Mouse (Mus musculus) natural killer cell, adult 2 months (primary cell): ENCODE results near the gene Srebf1.

Experiments used
- DNase-seq, 2 experiments: peaks; one replicate each; pipeline ENCODE4 v3.0.0; 2022; ENCODE audit warnings: low spot score in 2 of 2

The Srebf1 gene

DNA sequence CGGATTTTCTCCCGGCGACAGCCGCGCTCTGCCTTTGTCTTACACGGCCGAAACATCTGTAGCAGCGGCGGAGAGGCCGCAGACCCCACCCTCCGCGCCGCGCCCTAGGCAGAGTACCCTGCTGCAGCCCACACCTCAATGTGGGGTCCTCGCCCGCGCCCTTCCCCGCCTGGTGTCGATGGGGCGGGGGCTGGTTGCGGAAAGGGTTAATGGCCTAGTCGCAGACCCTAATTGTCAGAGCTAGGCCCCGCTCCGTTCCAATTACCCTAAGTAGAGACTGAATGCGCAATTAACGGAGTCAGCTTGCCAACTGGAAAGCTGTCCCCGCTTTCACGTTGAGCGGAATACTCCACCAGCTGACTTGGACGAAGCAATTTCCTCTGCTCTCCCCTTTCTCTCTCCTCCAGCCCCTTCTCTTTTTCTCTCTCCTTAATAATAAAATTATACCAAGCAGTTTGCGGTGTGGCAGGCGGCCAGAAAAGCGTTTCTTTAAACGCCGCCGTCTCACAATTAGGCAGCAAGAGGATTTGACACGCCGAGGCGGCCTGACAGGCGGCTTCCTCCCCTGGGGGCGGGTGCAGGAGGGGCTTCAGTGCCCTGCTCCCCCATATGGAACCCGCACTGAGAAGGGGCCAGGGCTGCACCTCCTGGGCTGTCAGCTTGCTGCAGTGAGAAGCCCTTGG is 45.3 kb downstream of the Srebf1 start:
- DNase-seq: peak in 1 of 2 experiments; percentile 29

DNA sequence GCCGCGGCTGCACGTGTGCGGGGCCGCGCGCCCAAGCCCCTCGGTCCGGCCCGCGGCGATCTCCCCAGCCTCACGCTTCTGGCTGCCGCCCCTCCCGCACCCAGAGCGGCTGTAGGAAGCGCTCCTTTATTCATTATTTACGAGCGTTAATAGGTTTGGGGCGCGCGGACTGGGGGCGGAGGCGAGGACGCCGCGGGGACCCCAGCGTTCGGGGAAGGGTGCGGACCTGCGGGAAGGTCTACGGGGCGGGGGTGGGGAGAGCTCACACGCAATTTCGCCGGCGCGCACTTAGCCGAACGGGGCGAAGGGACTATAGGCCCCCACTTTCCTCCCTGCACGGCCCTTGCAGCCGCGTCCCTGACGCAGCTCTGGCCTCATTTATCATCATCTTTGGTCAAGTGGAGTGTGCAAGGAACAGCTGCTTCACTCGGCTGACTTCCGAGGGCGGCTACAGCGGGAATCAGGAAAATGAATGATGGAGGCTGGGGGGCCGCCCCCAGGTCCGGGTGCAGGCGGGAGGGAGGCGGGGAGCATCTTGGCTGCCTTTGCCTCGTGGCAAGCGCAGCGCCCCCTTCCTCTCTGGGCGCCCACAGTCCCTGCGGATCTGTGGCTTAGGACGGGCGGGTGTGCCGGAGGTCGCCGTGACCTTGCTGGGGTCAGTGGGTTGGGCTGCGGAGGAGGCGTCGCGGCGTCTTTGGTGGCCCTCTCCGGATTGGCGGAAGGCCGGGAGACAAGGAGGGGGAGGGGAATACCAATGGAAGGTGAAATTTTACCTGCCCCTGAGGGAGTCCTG is 46.0 kb downstream of the Srebf1 start:
- DNase-seq: peak; percentile 35 to 36

DNA sequence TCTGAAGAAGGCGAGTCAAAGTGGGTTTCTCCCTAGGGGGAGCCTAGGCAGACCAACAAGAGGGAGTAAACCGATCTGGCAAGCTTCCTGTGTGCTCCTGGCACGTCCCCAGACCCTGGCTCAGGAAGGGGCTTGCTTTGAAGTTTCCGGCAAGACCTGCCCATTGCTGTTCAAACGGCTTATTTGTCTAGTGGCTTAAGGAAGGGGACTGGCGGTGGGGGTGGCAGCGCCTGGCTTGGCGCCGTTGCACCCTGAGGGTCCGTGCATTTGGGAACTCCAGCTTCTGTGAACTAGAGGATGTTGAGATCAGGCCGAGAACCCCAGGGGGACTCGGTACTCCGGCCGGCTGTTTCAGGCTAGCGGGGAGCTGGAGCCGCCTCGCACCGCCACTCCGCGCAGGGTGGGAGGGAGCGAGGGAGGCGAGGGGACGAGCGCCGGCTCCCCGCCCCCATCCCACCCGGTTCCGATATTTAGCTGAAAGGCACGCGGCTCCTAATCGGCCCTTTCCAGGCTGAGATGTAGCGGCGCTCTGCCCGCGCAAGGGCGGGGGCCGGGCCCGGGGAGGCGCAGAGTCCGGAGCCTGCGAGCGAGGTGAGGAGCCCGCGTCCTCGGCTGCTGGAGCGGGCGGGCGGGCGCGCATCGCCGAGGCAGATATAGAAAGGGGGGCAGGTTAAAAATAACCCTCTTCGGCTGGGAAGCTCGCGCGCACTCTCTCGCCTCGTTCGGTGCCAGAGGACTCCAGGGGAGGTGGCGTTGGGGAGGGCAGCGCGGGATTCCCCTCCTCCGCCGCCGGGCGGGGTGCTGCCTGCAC is 46.8 kb downstream of the Srebf1 start:
- peak in 1 of 2 experiments; percentile 32 for DNase-seq

DNA sequence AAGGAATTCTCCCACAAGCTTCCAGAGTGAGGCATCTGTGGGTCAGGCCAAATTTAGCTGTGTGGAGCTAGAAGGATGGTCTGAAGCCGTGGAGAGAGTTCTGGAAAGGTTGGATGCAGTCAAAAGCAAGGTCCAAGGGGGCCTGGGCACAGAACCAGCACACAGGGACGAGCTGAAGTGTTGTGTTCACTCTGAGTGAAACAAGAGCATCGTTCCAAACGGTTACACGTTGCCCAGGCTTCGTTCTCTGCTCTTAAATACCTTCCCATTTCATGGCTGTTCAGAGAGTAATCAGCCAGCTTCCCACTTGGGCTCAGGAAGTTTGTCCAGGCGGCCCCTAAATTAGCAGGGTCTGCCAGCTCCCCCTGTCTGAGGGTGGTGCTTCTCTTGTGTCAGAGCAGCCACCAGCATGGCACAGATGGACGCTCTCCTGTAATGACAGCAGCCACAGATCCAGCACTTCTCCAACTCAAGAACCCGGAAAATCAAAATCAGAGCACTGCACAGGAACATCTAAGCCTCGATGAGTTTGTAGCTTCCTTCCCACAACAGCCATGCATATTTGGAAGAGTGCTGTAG is 48.7 kb downstream of the Srebf1 start:
- no peak for DNase-seq

DNA sequence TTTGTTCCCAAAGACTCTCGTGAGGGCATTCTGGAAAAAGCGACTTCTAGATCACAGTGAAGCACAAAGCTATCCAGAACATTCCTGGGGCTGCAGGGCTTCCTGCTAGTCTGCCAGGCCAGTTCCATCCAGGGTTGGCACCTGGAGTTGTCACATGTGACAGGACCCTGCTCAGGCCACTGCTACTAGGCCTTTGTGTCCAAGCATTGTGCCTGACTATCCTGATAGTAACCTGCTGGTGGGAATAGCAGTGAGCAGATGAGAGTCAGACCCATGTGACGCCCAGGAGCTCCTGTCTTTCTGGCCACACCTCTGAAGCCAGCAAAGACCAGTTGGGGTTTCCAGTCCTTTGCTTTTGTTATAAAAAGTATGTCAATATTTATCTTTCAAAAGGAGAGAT is 50.3 kb downstream of the Srebf1 start:
- no peak for DNase-seq

DNA sequence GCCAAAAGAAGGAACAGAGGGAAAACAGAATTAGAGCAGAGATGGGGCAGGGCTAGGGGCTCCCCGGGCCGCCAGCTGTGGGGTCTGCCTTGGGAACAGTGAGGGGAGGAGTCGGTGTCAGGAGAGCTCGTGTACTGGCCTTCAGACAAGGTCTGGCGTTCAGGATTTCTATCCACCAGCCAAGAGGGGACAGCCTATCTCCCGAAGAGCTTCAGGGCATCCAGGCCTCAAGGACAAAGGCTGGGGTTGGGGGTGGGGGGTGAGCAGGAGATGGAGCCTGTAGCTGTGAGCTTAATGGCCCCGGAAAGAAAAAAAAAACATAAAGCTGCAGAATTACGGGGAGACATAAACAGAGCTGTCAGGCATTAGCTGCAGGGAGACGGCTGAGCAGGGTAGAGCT is 53.6 kb downstream of the Srebf1 start:
- DNase-seq: no peak

DNA sequence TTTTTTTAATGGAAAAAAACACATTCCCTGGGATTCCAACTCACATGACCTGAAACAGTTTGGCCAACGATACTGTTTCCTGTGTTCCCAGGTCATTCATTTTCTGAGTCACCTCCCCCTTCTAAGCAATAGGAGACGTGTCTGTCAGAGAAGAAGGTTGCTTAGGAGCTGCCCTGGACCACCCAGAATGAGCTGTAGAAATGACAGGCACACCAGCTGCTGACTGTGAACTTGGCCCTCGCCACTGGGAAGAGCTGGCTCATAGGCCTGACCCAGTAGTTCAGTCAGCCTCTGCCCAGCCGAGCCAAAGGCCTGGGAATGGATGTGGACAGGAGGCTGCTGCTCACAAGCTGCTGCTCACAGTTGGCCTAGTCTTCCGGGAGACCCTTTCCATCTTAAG is 57.3 kb downstream of the Srebf1 start:
- no peak for DNase-seq

DNA sequence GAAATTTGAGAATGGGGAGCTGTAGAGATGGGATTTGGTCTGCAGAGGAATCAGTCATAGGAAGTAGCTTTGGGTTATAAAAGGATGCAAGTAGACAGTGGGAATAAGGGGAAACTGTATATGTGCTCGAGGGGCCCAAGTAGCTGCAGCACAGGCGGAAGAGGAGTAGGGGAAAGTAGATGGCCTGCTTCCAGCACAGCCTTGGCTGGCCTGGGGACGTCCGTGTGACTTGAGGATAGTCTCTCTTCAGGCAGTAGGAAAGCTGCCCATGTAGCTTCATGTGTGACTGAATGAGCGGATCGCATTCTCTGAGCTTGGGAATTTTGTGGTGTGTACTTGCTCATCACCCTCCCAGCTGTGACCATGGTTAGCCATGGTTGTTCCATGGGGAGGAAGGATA is 57.9 kb downstream of the Srebf1 start:
- DNase-seq: no peak

DNA sequence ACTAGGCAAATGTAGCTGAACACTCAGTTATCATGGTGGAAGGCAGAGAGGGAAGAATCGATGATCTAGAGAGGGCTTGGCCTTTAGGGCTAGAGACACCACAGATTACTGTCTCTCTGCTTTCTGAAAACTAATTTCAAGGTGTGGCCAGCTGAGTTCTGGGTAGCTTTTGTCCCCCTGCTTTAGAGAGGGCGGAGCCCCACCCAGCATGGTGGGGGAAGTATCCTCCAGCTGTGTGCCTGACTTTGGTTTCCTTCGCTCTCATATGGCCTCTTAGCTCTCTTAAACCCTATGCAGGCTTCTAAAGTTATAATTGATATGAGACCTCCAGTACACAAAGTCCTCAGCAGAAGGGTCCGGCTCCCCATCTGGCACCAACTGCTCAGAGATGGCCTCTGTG is 59.0 kb downstream of the Srebf1 start:
- no peak for DNase-seq

DNA sequence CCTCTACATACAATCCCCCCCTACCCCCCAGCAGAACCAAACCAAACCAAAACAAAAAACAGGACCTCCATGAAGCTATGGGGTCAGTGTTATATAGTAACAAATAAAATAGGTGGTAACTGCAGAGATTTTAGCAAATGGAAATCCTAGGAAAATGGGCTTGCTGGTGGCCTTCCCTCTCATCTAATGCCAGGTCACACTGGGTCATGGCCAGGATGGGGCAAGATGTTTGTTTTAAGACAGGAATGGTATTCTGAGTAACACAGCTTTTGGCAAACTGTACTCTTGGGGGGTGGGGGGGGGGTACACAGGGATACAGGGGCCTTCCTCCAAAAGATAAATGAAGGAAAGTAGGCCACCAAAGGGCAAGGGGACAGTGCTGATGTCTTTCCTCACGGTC is 59.8 kb downstream of the Srebf1 start:
- DNase-seq: no peak

DNA sequence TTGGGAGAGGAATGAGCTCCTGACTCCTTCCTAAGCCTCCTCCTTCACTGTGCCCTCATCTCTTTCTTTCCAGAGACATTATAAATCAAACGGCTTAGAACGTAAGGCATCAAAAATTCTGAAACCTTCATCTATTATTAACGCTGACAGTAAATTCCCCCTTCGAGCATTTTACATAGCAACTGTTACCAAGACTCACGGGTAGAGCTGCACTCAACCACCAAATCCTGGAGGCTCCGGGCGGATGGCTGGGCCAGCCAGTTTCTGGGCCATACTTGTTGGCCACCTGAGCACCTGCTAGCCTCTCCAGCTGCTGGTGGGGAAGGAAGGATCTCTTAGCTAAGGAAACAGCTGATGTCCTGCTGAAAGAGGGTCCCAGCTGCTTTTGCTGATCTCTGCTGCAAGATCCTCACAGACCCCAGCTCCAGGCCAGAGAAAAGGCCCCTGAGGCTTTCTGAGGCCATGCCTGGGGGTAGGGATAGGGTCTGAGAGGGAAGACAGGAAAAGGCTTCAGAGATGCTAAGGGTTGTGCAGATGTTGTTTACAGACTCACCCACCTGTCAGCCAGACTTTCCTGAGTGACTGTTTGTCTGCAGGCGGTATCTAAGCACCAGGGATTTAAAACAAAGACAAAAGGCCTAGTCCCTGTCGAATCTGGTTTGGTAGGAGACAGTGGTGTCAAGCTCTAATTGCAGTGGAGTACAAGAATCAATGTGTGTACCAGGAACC is 61.1 kb downstream of the Srebf1 start:
- no peak for DNase-seq

DNA sequence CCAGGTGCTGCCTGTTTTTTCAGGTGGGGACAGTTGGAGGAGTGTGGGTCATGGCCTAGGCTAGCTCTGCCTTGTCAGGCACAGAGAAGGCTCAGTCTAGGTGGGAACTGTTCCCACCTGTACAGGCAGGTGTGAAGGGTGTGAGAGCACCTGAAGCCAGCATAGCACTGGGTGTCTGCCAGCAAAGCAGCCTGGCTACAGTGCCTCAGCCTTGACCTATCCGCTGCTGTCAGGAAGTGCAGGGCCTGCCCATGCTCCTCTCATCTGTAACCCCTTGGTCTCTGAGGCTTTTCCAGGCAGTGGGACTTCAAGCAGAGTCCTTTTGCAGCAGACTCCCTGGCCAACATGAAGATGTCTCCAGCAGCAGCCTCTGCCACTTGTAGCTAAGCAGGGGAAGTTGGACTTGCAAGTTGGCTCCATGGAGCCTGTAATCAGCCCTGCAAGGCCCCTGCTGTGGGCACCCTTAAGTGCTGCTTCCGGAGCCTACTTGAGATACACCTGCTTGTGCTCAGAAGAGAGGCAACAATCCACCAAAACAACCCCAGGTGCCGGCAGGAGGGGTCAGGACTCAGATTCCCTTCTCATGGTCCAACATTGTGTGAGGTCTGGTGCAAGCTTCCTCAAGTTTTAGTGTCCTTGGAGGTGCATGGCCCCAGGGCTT is 61.8 kb downstream of the Srebf1 start:
- DNase-seq: no peak

DNA sequence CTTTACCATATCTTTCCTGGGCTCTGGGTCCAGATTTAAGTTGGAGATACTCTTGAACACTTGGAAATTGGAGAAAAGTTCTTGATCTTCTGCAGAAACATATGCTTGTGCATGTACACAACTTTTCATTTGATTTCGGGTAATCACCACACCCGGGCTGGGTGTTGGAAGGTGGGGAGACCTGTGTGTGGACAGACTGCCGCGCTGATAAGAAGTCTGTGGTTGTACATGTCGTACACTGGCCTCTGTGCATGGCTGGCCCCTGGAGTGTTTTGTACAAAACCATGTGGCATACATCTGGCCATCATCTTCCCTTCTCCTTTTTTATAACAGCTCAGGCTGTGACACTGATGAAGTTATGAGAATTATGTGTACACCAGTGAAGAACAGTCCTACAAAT is 62.4 kb downstream of the Srebf1 start:
- DNase-seq: no peak

DNA sequence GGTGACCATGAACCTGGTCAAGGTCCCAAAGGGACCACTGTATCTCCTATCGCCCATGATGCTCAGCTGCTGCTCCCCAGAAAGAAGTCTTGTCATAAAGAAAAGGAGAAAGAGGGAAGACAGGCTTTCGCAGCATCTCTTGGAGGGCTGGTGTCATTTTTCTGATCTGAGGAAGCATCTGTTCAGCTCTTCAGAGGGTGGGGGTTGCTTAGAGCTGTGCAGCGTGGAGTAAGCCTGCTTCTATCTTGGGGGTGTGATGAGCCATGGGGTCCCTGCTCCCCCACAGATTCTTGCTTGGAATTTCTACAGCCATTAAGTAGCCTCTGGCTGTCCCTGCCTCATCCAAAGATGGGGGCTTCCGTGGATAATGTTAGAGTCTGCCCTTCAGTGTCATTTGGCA is 64.1 kb downstream of the Srebf1 start:
- no peak for DNase-seq

DNA sequence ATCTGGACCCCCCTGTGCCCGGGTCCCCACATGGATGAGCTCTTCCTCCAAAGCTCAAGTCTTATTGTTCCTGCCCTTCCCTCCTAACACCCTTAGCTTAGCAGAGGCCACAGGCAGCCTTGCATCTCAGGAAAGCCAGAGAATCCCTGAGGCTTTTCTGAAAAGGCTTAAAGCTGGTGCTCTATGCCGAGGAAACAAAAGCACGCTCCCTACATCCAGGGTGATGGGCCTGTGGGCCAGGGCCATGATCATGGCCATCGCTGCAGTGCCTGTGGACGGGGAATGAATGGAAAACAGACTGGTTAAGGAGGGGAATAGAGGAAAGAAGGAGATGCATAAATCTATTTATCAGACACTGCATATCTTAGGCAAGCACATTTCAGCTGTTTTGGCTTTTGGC is 66.7 kb downstream of the Srebf1 start:
- DNase-seq: no peak

DNA sequence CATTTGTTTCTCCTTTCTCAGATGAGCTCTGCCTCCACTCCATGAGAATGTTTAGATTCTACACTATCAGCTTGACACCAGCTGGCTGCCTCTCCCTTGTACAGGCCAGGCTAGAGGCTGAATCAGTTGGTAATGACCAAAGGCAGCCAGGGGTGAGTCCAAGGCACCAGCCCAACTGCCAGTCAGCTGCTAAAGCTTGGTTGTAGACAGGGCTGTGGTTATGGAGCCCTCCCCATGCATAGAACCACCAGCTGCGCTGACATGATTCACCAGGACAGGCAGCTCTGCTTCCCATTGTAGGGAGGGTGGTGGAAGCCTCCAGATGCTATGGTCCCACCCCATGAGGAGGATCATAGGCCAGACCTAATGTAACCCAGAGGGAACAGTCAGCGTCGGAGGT is 68.4 kb downstream of the Srebf1 start:
- DNase-seq: no peak

DNA sequence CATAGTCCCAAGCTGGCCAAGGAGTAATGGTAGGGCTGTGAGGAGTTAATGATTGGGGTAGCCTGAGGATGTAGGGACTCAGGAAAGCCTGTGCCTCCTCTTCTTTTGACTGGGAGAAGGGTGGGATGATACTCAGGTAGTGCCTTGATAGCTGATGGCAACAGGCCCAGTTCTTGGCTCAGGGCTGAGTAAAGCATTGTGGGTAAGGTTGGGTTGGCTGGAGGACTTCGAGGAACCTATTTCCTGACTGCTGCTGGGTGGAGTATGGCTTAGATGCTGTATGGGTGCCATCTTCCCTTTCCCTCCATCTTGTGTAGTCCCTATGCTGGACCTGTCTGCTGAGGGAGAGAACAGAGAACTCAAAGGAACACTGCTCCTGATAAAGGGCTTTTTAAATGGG is 70.0 kb downstream of the Srebf1 start:
- no peak for DNase-seq

DNA sequence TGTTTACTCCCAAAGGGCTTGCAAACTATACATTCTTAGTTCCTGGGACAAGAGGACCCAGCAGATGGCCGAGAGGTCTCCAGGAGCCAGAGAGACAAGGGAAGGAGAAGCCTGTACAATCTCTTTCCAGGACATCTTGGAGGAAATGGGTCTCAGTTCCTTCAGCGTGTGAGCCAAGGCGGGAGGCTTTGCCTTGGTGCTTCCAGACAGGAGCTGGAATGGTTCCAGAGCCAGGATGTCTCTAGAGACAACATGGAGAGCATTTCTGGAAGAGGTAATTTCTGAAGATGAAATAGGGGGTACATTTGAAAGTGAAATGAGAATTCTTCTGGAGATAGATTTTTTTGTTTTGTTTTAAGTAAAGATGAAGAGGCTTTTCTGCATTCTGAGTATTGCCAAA is 71.7 kb downstream of the Srebf1 start:
- DNase-seq: no peak
